Mouse (Mus musculus): ENCODE measurements around the gene Glis2.

The Glis2 gene

GRCm38 (mm10) chr16:4593971-4594813 is at the start of gene Glis2:
TSS of gene Glis2 (plus strand) at chr16:4594713.
- DNase-seq (ENCODE audit: low spot score in 2 of 2) = peak in 1 of 2 experiments; percentile 69

- DNase-seq (ENCODE audit: low spot score in 2 of 2) = no peak
Measured at GRCm38 (mm10) chr16:4544845-4545244, 49.7 kb upstream of the Glis2 start.

GRCm38 (mm10) chr16:4546838-4547237 is 47.7 kb upstream of the Glis2 start:
- DNase-seq (ENCODE audit: low spot score in 2 of 2) = no peak

- no peak for DNase-seq (ENCODE audit: low spot score in 2 of 2)
Measured at GRCm38 (mm10) chr16:4547611-4548010, 46.9 kb upstream of the Glis2 start.

GRCm38 (mm10) chr16:4548953-4549688 is 45.4 kb upstream of the Glis2 start:
- DNase-seq (ENCODE audit: low spot score in 2 of 2) = no peak

GRCm38 (mm10) chr16:4551056-4551455 is 43.5 kb upstream of the Glis2 start:
- DNase-seq (ENCODE audit: low spot score in 2 of 2) = peak; percentile 47 to 74

- no peak for DNase-seq (ENCODE audit: low spot score in 2 of 2)
Measured at GRCm38 (mm10) chr16:4551885-4552284, 42.6 kb upstream of the Glis2 start.

- peak; percentile 39 to 65 for DNase-seq (ENCODE audit: low spot score in 2 of 2)
Measured at GRCm38 (mm10) chr16:4552829-4553550, 41.5 kb upstream of the Glis2 start.

- no peak for DNase-seq (ENCODE audit: low spot score in 2 of 2)
Measured at GRCm38 (mm10) chr16:4555555-4555954, 39.0 kb upstream of the Glis2 start.

GRCm38 (mm10) chr16:4557085-4557484 is 37.4 kb upstream of the Glis2 start:
- DNase-seq (ENCODE audit: low spot score in 2 of 2) = no peak

- DNase-seq (ENCODE audit: low spot score in 2 of 2) = peak; percentile 61 to 65
Measured at GRCm38 (mm10) chr16:4557949-4558348, 36.6 kb upstream of the Glis2 start.

- peak; percentile 83 to 86 for DNase-seq (ENCODE audit: low spot score in 2 of 2)
Measured at GRCm38 (mm10) chr16:4558384-4558979, 36.0 kb upstream of the Glis2 start.

- DNase-seq (ENCODE audit: low spot score in 2 of 2) = peak in 1 of 2 experiments; percentile 62
Measured at GRCm38 (mm10) chr16:4558980-4559631, 35.4 kb upstream of the Glis2 start.

- peak; percentile 85 to 88 for DNase-seq (ENCODE audit: low spot score in 2 of 2)
Measured at GRCm38 (mm10) chr16:4559715-4560144, 34.8 kb upstream of the Glis2 start, which contains the start of gene Tfap4. TSS of gene Tfap4 (minus strand) at chr16:4559854.

GRCm38 (mm10) chr16:4560145-4560952 is 34.2 kb upstream of the Glis2 start:
- peak; percentile 70 to 79 for DNase-seq (ENCODE audit: low spot score in 2 of 2)

- DNase-seq (ENCODE audit: low spot score in 2 of 2) = peak; percentile 63 to 90
Measured at GRCm38 (mm10) chr16:4567912-4568311, 26.6 kb upstream of the Glis2 start.

- no peak for DNase-seq (ENCODE audit: low spot score in 2 of 2)
Measured at GRCm38 (mm10) chr16:4570737-4571136, 23.8 kb upstream of the Glis2 start.

GRCm38 (mm10) chr16:4576038-4576437 is 18.5 kb upstream of the Glis2 start:
- DNase-seq (ENCODE audit: low spot score in 2 of 2) = no peak

- DNase-seq (ENCODE audit: low spot score in 2 of 2) = no peak
Measured at GRCm38 (mm10) chr16:4576873-4577272, 17.6 kb upstream of the Glis2 start.

- DNase-seq (ENCODE audit: low spot score in 2 of 2) = no peak
Measured at GRCm38 (mm10) chr16:4578630-4579029, 15.9 kb upstream of the Glis2 start.

All from urinary bladder, postnatal 4 days (tissue).